Mouse (Mus musculus): Measurements from ENCODE around the gene Actg2. TPM values are rescaled to one million over a fixed set of nuclear protein-coding genes. Genes with fewer than 3 reads are reported as not detected.
A peak's percentile ranks its signal among the peaks of the same experiment; 100 is the strongest.

The Actg2 gene
- total and polyA plus RNA-seq, 3 experiments: 0.07 to 0.27 TPM; not detected in 1

- H3K4me3 ChIP-seq (ENCODE audit: control insufficient read depth in 1 of 2, insufficient read depth in 1 of 2, low read depth in 2 of 2, low read length in 2 of 2): no peak overlapping the region
- TF ChIP-seq USF1 (IDR thresholded peaks at IDR 0.05; ENCODE audit: low read depth, low read length): no peak
- peak; percentile 19; the same call in 1 of the 2 replicates for TF ChIP-seq MAFK (IDR thresholded peaks at IDR 0.05; ENCODE audit: borderline replicate concordance, low read depth, low read length)
- H3K9ac ChIP-seq (ENCODE audit: control insufficient read depth, low read depth, low read length, poor library complexity, severe bottlenecking): no peak overlapping the region
- no peaks in the 10 kb centered on the region for H3K9me3 ChIP-seq (replicated peaks; ENCODE audit: insufficient read depth, low read length)
- H3K4me1 ChIP-seq (ENCODE audit: control insufficient read depth in 1 of 2, insufficient read depth in 2 of 2, low read length in 2 of 2): peaks cover 5 to 6% of the 10 kb centered on the region in 2 experiments; a peak in 2 of 4 replicates
- no peaks in the 10 kb centered on the region for H3K27me3 ChIP-seq (ENCODE audit: control insufficient read depth in 1 of 2, insufficient read depth in 2 of 2, low read length in 2 of 2)
- no peak for DNase-seq (ENCODE audit: low read depth, low spot score)
- H3K36me3 ChIP-seq (ENCODE audit: control insufficient read depth in 1 of 2, insufficient read depth in 2 of 2, low read length in 2 of 2): no peaks in the 10 kb centered on the region
- no peaks in the 10 kb centered on the region for H3K79me2 ChIP-seq (ENCODE audit: control insufficient read depth, insufficient read depth, low read length, poor library complexity)
- no peak overlapping the region for H3K27ac ChIP-seq (ENCODE audit: control insufficient read depth, low read depth, low read length)
Observed at GRCm38 (mm10) chr6:83480019-83480655, 55.9 kb downstream of the Actg2 start.

GRCm38 (mm10) chr6:83479193-83479592 lies 56.9 kb downstream of the Actg2 start:
- no peaks in the 10 kb centered on the region for H3K79me2 ChIP-seq (ENCODE audit: control insufficient read depth, insufficient read depth, low read length, poor library complexity)
- H3K9ac ChIP-seq (ENCODE audit: control insufficient read depth, low read depth, low read length, poor library complexity, severe bottlenecking): no peak overlapping the region
- DNase-seq (ENCODE audit: low read depth, low spot score): no peak
- H3K9me3 ChIP-seq (replicated peaks; ENCODE audit: insufficient read depth, low read length): no peaks in the 10 kb centered on the region
- no peak overlapping the region for H3K4me3 ChIP-seq (ENCODE audit: control insufficient read depth in 1 of 2, insufficient read depth in 1 of 2, low read depth in 2 of 2, low read length in 2 of 2)
- no peak for TF ChIP-seq ZNF384 (IDR thresholded peaks at IDR 0.05; ENCODE audit: low read depth, low read length)
- no peak for TF ChIP-seq CTCF (IDR thresholded peaks at IDR 0.05 in 2 of 3, conservative IDR thresholded peaks at IDR 0.05 in 1 of 3; ENCODE audit: control insufficient read depth in 1 of 3, insufficient read depth in 1 of 3, low read depth in 2 of 3, low read length in 3 of 3, poor library complexity in 1 of 3, severe bottlenecking in 1 of 3)
- H3K27ac ChIP-seq (ENCODE audit: control insufficient read depth, low read depth, low read length): no peak overlapping the region
- peaks cover 5 to 6% of the 10 kb centered on the region in 2 experiments; a peak in 2 of 4 replicates for H3K4me1 ChIP-seq (ENCODE audit: control insufficient read depth in 1 of 2, insufficient read depth in 2 of 2, low read length in 2 of 2)
- no peaks in the 10 kb centered on the region for H3K36me3 ChIP-seq (ENCODE audit: control insufficient read depth in 1 of 2, insufficient read depth in 2 of 2, low read length in 2 of 2)
- no peaks in the 10 kb centered on the region for H3K27me3 ChIP-seq (ENCODE audit: control insufficient read depth in 1 of 2, insufficient read depth in 2 of 2, low read length in 2 of 2)

DNA sequence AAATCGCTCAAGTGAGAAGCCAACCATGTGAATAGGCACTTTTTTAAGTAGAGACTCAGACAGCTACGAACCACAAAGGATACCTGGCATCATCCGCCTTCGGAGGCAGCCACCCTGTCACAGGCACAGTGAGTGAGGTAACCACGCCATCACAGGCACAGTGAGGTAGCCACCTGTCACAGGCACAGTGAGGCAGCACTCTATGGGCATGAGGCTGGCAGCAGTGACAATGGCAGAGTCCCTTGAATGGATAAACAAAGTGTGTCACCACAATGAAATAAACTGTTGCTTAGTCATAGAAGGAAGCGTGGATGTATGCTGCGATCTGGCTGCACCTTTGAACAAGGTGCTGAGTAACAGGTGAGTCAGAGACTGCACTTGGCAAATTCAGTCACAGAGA lies 57.4 kb downstream of the Actg2 start:
- TF ChIP-seq MYC (IDR thresholded peaks at IDR 0.05; ENCODE audit: low read depth, low read length) (no peak), RCOR1 (IDR thresholded peaks at IDR 0.05; ENCODE audit: low read depth, low read length) (no peak), CTCF (IDR thresholded peaks at IDR 0.05 in 2 of 3, conservative IDR thresholded peaks at IDR 0.05 in 1 of 3; ENCODE audit: control insufficient read depth in 1 of 3, insufficient read depth in 1 of 3, low read depth in 2 of 3, low read length in 3 of 3, poor library complexity in 1 of 3, severe bottlenecking in 1 of 3) (no peak), MAZ (IDR thresholded peaks at IDR 0.05; ENCODE audit: low read depth, low read length) (no peak), CHD2 (IDR thresholded peaks at IDR 0.05; ENCODE audit: low read length) (no peak), KAT2A (conservative IDR thresholded peaks at IDR 0.05; ENCODE audit: low read depth, low read length) (no peak), EP300 (IDR thresholded peaks at IDR 0.05; ENCODE audit: low read depth in 1 of 2, low read length in 2 of 2) (no peak), MXI1 (IDR thresholded peaks at IDR 0.05; ENCODE audit: low read depth, low read length) (no peak), USF1 (IDR thresholded peaks at IDR 0.05; ENCODE audit: low read depth, low read length) (no peak), POLR2AphosphoS2 (IDR thresholded peaks at IDR 0.05; ENCODE audit: low read length) (no peak), USF2 (IDR thresholded peaks at IDR 0.05; ENCODE audit: borderline replicate concordance in 1 of 2, insufficient read depth in 1 of 2, low read depth in 1 of 2, low read length in 2 of 2) (no peak), CHD1 (IDR thresholded peaks at IDR 0.05; ENCODE audit: low read depth, low read length) (no peak), ZNF384 (IDR thresholded peaks at IDR 0.05; ENCODE audit: low read depth, low read length) (no peak), GABPA (IDR thresholded peaks at IDR 0.05; ENCODE audit: low read depth, low read length) (no peak)
- Histone ChIP-seq H3K27me3 (ENCODE audit: control insufficient read depth in 1 of 2, insufficient read depth in 2 of 2, low read length in 2 of 2) (no peaks in the 10 kb centered on the region), H3K4me1 (ENCODE audit: control insufficient read depth in 1 of 2, insufficient read depth in 2 of 2, low read length in 2 of 2) (peaks cover 5 to 6% of the 10 kb centered on the region in 2 experiments; a peak in 2 of 4 replicates), H3K9ac (ENCODE audit: control insufficient read depth, low read depth, low read length, poor library complexity, severe bottlenecking) (no peak overlapping the region), H3K79me2 (ENCODE audit: control insufficient read depth, insufficient read depth, low read length, poor library complexity) (no peaks in the 10 kb centered on the region), H3K36me3 (ENCODE audit: control insufficient read depth in 1 of 2, insufficient read depth in 2 of 2, low read length in 2 of 2) (no peaks in the 10 kb centered on the region), H3K9me3 (replicated peaks; ENCODE audit: insufficient read depth, low read length) (no peaks in the 10 kb centered on the region), H3K27ac (ENCODE audit: control insufficient read depth, low read depth, low read length) (no peak overlapping the region), H3K4me3 (ENCODE audit: control insufficient read depth in 1 of 2, insufficient read depth in 1 of 2, low read depth in 2 of 2, low read length in 2 of 2) (no peak overlapping the region)
- DNase-seq (ENCODE audit: low read depth, low spot score): no peak

Measured in MEL (cell line).